In the genomic region with DNA sequence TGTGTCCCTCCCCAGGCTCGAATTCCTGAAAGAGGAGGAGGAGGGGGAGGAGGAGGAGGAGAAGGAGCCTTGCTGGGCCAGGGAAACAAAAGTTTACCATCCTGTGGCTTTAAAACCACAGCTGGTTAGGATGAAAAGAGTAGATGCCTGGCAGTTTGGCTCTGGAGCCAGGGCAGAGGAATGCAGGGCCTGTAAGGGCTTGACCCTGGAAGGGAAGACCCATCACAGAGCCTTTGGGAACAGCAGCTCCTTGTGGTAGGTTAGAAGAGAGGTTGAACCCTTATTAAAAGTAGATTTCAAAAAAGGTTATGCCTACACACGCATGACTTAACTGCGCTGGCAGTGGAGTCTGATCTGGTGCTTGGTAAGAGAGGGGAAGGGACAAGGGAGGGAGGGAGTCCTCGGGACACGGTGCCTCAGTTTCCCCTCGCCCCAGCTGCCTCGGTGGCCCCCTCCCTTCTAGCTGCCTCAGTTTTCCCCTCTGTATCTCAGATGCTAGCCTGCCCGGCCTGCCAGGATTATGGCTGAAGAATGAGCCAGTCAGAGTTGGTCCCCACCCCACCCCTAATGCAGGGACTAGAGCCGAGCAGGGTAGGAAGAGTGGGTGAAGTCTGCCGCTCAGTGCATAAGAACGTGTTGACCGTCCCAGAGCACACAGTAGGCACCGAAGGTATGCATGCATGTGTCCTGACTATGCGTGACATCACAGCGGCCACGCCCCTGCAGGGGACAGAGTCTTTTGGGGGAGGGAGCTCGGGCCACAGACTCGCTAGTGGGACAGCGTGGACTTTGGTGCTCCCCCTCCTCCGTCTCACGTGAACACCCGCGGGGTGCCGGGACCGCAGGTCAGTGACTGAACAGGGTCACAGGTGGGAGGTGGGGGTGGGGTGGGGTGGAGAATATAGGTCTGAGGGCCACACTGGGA, we compare ENCODE assay signal across 8 mouse cellular contexts. TPM values are rescaled to one million over a fixed set of nuclear protein-coding genes. Genes with fewer than 3 reads are reported as not detected.
DNase-seq lines count a peak whose midpoint lies in the region; ATAC-seq lines count a peak whose summit lies in the region.

A gene (plus strand): TSS at position 314 of the 925 bp plus-strand sequence.

- WGBS in embryonic facial prominence, embryonic 13.5 days, result 4% methylated on average over 25 of the region's 25 CpGs
- WGBS in midbrain, embryonic 12.5 days, result 6% methylated on average over 25 of the region's 25 CpGs

- H3K4me3 ChIP-seq in embryonic facial prominence, embryonic 13.5 days, result peak within 1 kb of the TSS; percentile 38
- H3K4me3 ChIP-seq in midbrain, embryonic 12.5 days, result peak within 1 kb of the TSS; percentile 31; the same call in 1 of the 2 replicates

- H3K4me2 ChIP-seq in embryonic facial prominence, embryonic 13.5 days, result peak within 1 kb of the TSS; percentile 76
- peak within 1 kb of the TSS; percentile 60 for H3K4me2 ChIP-seq in midbrain, embryonic 12.5 days (replicated peaks)

- H3K9me3 ChIP-seq in embryonic facial prominence, embryonic 13.5 days, result no peaks in the 10 kb centered on the region
- H3K9me3 ChIP-seq in midbrain, embryonic 12.5 days, result no peaks in the 10 kb centered on the region

- peaks cover 28% of the 10 kb centered on the region for H3K36me3 ChIP-seq in embryonic facial prominence, embryonic 13.5 days
- peaks cover 22% of the 10 kb centered on the region for H3K36me3 ChIP-seq in midbrain, embryonic 12.5 days

- H3K27me3 ChIP-seq in embryonic facial prominence, embryonic 13.5 days, result peaks cover 10% of the 10 kb centered on the region
- H3K27me3 ChIP-seq in midbrain, embryonic 12.5 days, result peaks cover 27% of the 10 kb centered on the region

- DNase-seq in frontal cortex, adult 2 months (ENCODE audit: extremely low spot score in 1 of 2, low spot score in 1 of 2), result peak in 1 of 2 experiments; percentile 21
- peak; percentile 61 for DNase-seq in 3T3-L1 (ENCODE audit: low read depth, low spot score)
- DNase-seq in kidney, adult 9 months, result peak; percentile 70
- no peak for DNase-seq in spleen, adult 12 weeks (ENCODE audit: low spot score)

- peak within 1 kb of the TSS; percentile 18; the same call in 1 of the 2 replicates for H3K27ac ChIP-seq in embryonic facial prominence, embryonic 13.5 days
- no peak within 1 kb of the TSS for H3K27ac ChIP-seq in midbrain, embryonic 12.5 days (replicated peaks)

- peaks cover 23% of the 10 kb centered on the region for H3K4me1 ChIP-seq in embryonic facial prominence, embryonic 13.5 days
- H3K4me1 ChIP-seq in midbrain, embryonic 12.5 days, result peaks cover 22% of the 10 kb centered on the region

- no peak for ATAC-seq in frontal cortex, adult (ENCODE audit: low TSS enrichment)
- ATAC-seq in embryonic facial prominence, embryonic 13.5 days (ENCODE audit: insufficient number of reproducible peaks, insufficient read depth, low FRiP score, low TSS enrichment, low read depth), result 0 out of 2 replicates have a peak, but pooled peaks have one; percentile 6
- peak; percentile 6; the same call in 1 of the 2 replicates for ATAC-seq in midbrain, embryonic 12.5 days (ENCODE audit: low FRiP score, low read depth)
- no peak for ATAC-seq in erythroblast, adult 5-6 weeks (replicated peaks; ENCODE audit: low FRiP score, poor library complexity, severe bottlenecking)

- no peak within 1 kb of the TSS for H3K9ac ChIP-seq in embryonic facial prominence, embryonic 13.5 days
- H3K9ac ChIP-seq in midbrain, embryonic 12.5 days (replicated peaks), result no peak within 1 kb of the TSS

RNA-seq across cellular contexts. Expression of the gene that starts here (rescaled TPM):
- polyA plus RNA-seq in frontal cortex, adult 2 months (2012; rRNA removed), result 14.3 and 17.5 TPM in 2 replicates
- polyA plus RNA-seq in embryonic facial prominence, embryonic 13.5 days (2015; fragmentation: Nextera tagmentation; extraction: Ambion mirVana), result 1.9 and 2.7 TPM in 2 replicates
- 1.1 and 1.3 TPM in 2 replicates for polyA plus RNA-seq in midbrain, embryonic 12.5 days (2016; fragmentation: Nextera tagmentation; extraction: Ambion mirVana)
- total RNA-seq in erythroblast, adult 5-6 weeks (2015; ENCODE audit: low replicate concordance), result not detected in 2 replicates
- total RNA-seq in erythroblast, adult 5-6 weeks (2017; ENCODE audit: low replicate concordance), result not detected in 2 replicates

Comparison
In these comparisons a context has a peak if more than half of its experiments do, and no peak if none do; other contexts are left out.
1. ATAC-seq: peak in embryonic facial prominence, embryonic 13.5 days (single experiment) and midbrain, embryonic 12.5 days (single experiment); none in frontal cortex, adult (single experiment) and erythroblast, adult 5-6 weeks (single experiment).